15 mouse cellular contexts compared by ENCODE assay signal in genomic region chr5:103360775-103361247, GRCm38 (mm10).
DNase-seq lines count a peak whose midpoint lies in the region; ATAC-seq and TF ChIP-seq lines count a peak whose summit lies in the region.
"Had no signal": no experiment of that assay in that cellular context is flagged by ENCODE, and none has a peak within 500 bp of the region (broad histone marks: within the 10 kb centered on the region; RNA-seq: fewer than 3 reads in every experiment).

No protein-coding gene starts in this region.

- H3K9ac ChIP-seq in CH12.LX (ENCODE audit: insufficient read depth, low read depth) = 0 out of 2 replicates have a peak overlapping the region, but pooled peaks have one; percentile 16
- no peak overlapping the region for H3K9ac ChIP-seq in lung, embryonic 15.5 days
- H3K9ac ChIP-seq: heart, embryonic 13.5 days; limb, embryonic 15.5 days; midbrain, embryonic 12.5 days; neural tube, embryonic 13.5 days had no signal

- H3K36me3 ChIP-seq in CH12.LX (replicated peaks in 1 of 2; ENCODE audit: control insufficient read depth in 1 of 2, insufficient read depth in 1 of 2, low read length in 1 of 2) = no peaks in the 10 kb centered on the region
- no peaks in the 10 kb centered on the region for H3K36me3 ChIP-seq in lung, embryonic 15.5 days
- H3K36me3 ChIP-seq: heart, embryonic 13.5 days; limb, embryonic 15.5 days; midbrain, embryonic 12.5 days; neural tube, embryonic 13.5 days had no signal

- peak; percentile 56; the same call in 1 of the 2 replicates for ATAC-seq in lung, embryonic 15.5 days (ENCODE audit: borderline replicate concordance, extremely low read depth, low FRiP score, low TSS enrichment)

- H3K9me3 ChIP-seq in CH12.LX (replicated peaks; ENCODE audit: low read length) = no peaks in the 10 kb centered on the region
- H3K9me3 ChIP-seq in lung, embryonic 15.5 days = no peaks in the 10 kb centered on the region
- H3K9me3 ChIP-seq: limb, embryonic 15.5 days; midbrain, embryonic 12.5 days; neural tube, embryonic 13.5 days had no signal

- 25% methylated on average over 13 of the region's 13 CpGs for WGBS in lung, embryonic 15.5 days

- intact Hi-C loops in gastrocnemius, postnatal 14 days (cut with DNase I; ENCODE audit: low total_unique reads) = no loop called here

- in situ Hi-C loops in CH12.LX (cut with MboI; ENCODE audit: low pct_ligation_motif_present, low pct_unique_long_range_greater_than_20kb, low sequenced_read_pairs) = no loop called here

- H3K4me3 ChIP-seq in CH12.LX (replicated peaks in 1 of 3; ENCODE audit: low read depth in 2 of 3, low read length in 2 of 3, poor library complexity in 1 of 3) = peak overlapping the region in 2 of 3 experiments; percentile 23 to 24
- no peak overlapping the region for H3K4me3 ChIP-seq in lung, embryonic 15.5 days
- H3K4me3 ChIP-seq: gastrocnemius, adult 2 months; heart, embryonic 13.5 days; limb, embryonic 15.5 days; midbrain, embryonic 12.5 days; neural tube, embryonic 13.5 days had no signal

- no peaks in the 10 kb centered on the region for H3K27me3 ChIP-seq in CH12.LX (replicated peaks)
- H3K27me3 ChIP-seq in lung, embryonic 15.5 days = no peaks in the 10 kb centered on the region
- H3K27me3 ChIP-seq: limb, embryonic 15.5 days; midbrain, embryonic 12.5 days; neural tube, embryonic 13.5 days had no signal

- TF ChIP-seq POLR2A in CH12.LX (IDR thresholded peaks at IDR 0.05; ENCODE audit: low read depth, low read length) = no peak

- peak overlapping the region; percentile 76 for H3K4me2 ChIP-seq in CH12.LX (ENCODE audit: insufficient read depth, low read depth, poor library complexity, severe bottlenecking)
- peak overlapping the region; percentile 17 for H3K4me2 ChIP-seq in lung, embryonic 15.5 days
- H3K4me2 ChIP-seq: heart, embryonic 13.5 days; limb, embryonic 15.5 days; midbrain, embryonic 12.5 days; neural tube, embryonic 13.5 days had no signal

- no peaks in the 10 kb centered on the region for H3K79me2 ChIP-seq in CH12.LX (replicated peaks; ENCODE audit: control insufficient read depth, extremely low read depth, insufficient read depth, poor library complexity, severe bottlenecking)

- peak; percentile 53; the same call in 1 of the 2 replicates for TF ChIP-seq EP300 in CH12.LX (IDR thresholded peaks at IDR 0.05; ENCODE audit: low read length)

- TF ChIP-seq RAD21 in CH12.LX (IDR thresholded peaks at IDR 0.05; ENCODE audit: low read depth, low read length) = no peak

- H3K27ac ChIP-seq in CH12.LX (ENCODE audit: insufficient read depth, low read depth) = no peak overlapping the region; the same call in 1 of the 2 replicates
- H3K27ac ChIP-seq in lung, embryonic 15.5 days = 0 out of 2 replicates have a peak overlapping the region, but pooled peaks have one; percentile 4
- H3K27ac ChIP-seq: gastrocnemius, adult 2 months; heart, embryonic 13.5 days; limb, embryonic 15.5 days; midbrain, embryonic 12.5 days; neural tube, embryonic 13.5 days had no signal

- peaks cover 4 to 22% of the 10 kb centered on the region in 2 experiments for H3K4me1 ChIP-seq in CH12.LX (ENCODE audit: control insufficient read depth in 1 of 2, insufficient read depth in 2 of 2)
- peaks cover 13% of the 10 kb centered on the region; the same call in 1 of the 2 replicates for H3K4me1 ChIP-seq in lung, embryonic 15.5 days
- H3K4me1 ChIP-seq: limb, embryonic 15.5 days; midbrain, embryonic 12.5 days had no signal

- peak; percentile 68 for DNase-seq in CD4-positive helper T cell, adult 2 months (ENCODE audit: low read depth, low spot score)
- peak; percentile 57 for DNase-seq in CH12.LX (ENCODE audit: extremely low read depth)
- peak; percentile 43 for DNase-seq in testis, postnatal 10 days (ENCODE audit: low spot score)
- DNase-seq in urinary bladder, adult 18-20 months (ENCODE audit: low spot score in 2 of 2) = no peak
- DNase-seq in gastrocnemius, postnatal 14 days = no peak
- no peak for DNase-seq in layer of hippocampus, postnatal 10 days (ENCODE audit: low spot score in 2 of 2)
- DNase-seq: gastrocnemius, adult 2 months; kidney, adult 11 months; layer of hippocampus, adult 9-11 months; right cerebral cortex, postnatal 14 days had no signal

- no peak for TF ChIP-seq CTCF in CH12.LX (conservative IDR thresholded peaks at IDR 0.05 in 1 of 2, IDR thresholded peaks at IDR 0.05 in 1 of 2; ENCODE audit: low read depth in 2 of 2, low read length in 2 of 2)

- dilution Hi-C loops in CH12.LX (cut with MboI; ENCODE audit: extremely low pct_ligation_motif_present, extremely low pct_unique_long_range_greater_than_20kb, low sequenced_read_pairs) = no loop called here

TF ChIP-seq in CH12.LX, 34 proteins besides CTCF, POLR2A, EP300 and RAD21:
- TF ChIP-seq UBTF (IDR thresholded peaks at IDR 0.05; ENCODE audit: low read depth, low read length) (no peak), ETS1 (conservative IDR thresholded peaks at IDR 0.05; ENCODE audit: low read depth, low read length) (peak; percentile 51; the same call in 1 of the 2 replicates), MXI1 (IDR thresholded peaks at IDR 0.05; ENCODE audit: low read depth, low read length) (0 out of 2 replicates have a peak, but pooled peaks have one; percentile 0), SIN3A (IDR thresholded peaks at IDR 0.05; ENCODE audit: low read length) (peak; percentile 65), TCF12 (IDR thresholded peaks at IDR 0.05; ENCODE audit: low read depth, low read length) (peak; percentile 57), MYC (IDR thresholded peaks at IDR 0.05; ENCODE audit: low read depth, low read length) (no peak), BHLHE40 (IDR thresholded peaks at IDR 0.05; ENCODE audit: low read depth, low read length) (peak; percentile 78), HCFC1 (IDR thresholded peaks at IDR 0.05; ENCODE audit: low read depth, low read length) (no peak), MEF2A (IDR thresholded peaks at IDR 0.05; ENCODE audit: borderline replicate concordance, low read depth, low read length) (peak; percentile 21; the same call in 1 of the 2 replicates), CHD2 (IDR thresholded peaks at IDR 0.05; ENCODE audit: low read length) (no peak), MAZ (IDR thresholded peaks at IDR 0.05; ENCODE audit: low read depth, low read length) (peak; percentile 68; the same call in 1 of the 2 replicates), IRF4 (IDR thresholded peaks at IDR 0.05; ENCODE audit: low read depth, low read length) (peak; percentile 55), CHD1 (IDR thresholded peaks at IDR 0.05; ENCODE audit: low read depth, low read length) (no peak)

Comparison
In these comparisons a context has a peak if more than half of its experiments do, and no peak if none do; other contexts are left out.
1. DNase-seq: peak in CD4-positive helper T cell, adult 2 months (single experiment), CH12.LX (single experiment) and testis, postnatal 10 days (single experiment); none in urinary bladder, adult 18-20 months (0 of 2), gastrocnemius, postnatal 14 days (single experiment) and layer of hippocampus, postnatal 10 days (0 of 2).